Mouse (Mus musculus) heart, embryonic 13.5 days (tissue): ENCODE measurements around the gene Chchd10. TPM values are rescaled to one million over a fixed set of nuclear protein-coding genes. Genes with fewer than 3 reads are reported as not detected.

Experiments used
- ATAC-seq: fragments of 200-750 bp; cut with Nextera tagmentation; 2 replicates; pipeline ENCODE4 v1.8.0; 2017; ENCODE audit warnings: moderate TSS enrichment; ENCODE audit not compliant: insufficient number of reproducible peaks, low FRiP score, low TSS enrichment; ENCODE audit errors: extremely low read depth
- H3K27ac ChIP-seq: fragments of 300-500 bp; sonication (generic); replicated peaks from 2 replicates; pipeline ENCODE4 v1.5.1; 2015; ENCODE audit warnings: moderate library complexity, mild to moderate bottlenecking, inconsistent platforms
- H3K27me3 ChIP-seq: fragments of 300-500 bp; sonication (generic); replicated peaks from 2 replicates; pipeline ENCODE4 v1.6.1; 2015; ENCODE audit warnings: mild to moderate bottlenecking, inconsistent platforms
- H3K36me3 ChIP-seq: fragments of 300-500 bp; sonication (generic); 2 replicates; pipeline ENCODE4 v1.6.1; 2015; ENCODE audit warnings: mild to moderate bottlenecking, inconsistent platforms
- H3K4me1 ChIP-seq: fragments of 300-500 bp; sonication (generic); 2 replicates; pipeline ENCODE4 v1.6.1; 2015; ENCODE audit warnings: inconsistent platforms
- H3K4me2 ChIP-seq: fragments of 300-500 bp; sonication (generic); 2 replicates; pipeline ENCODE4 v1.6.1; 2015; ENCODE audit warnings: inconsistent platforms, mild to moderate bottlenecking, moderate library complexity
- H3K4me3 ChIP-seq: fragments of 300-500 bp; sonication (generic); 2 replicates; pipeline ENCODE4 v1.5.1; 2015; ENCODE audit warnings: moderate library complexity, mild to moderate bottlenecking, inconsistent platforms
- H3K9ac ChIP-seq: fragments of 300-500 bp; sonication (generic); 2 replicates; pipeline ENCODE4 v1.6.1; 2015; ENCODE audit warnings: inconsistent platforms, mild to moderate bottlenecking, moderate library complexity
- H3K9me3 ChIP-seq: fragments of 300-500 bp; sonication (generic); 2 replicates; pipeline ENCODE4 v1.6.1; 2016; ENCODE audit warnings: inconsistent platforms
- WGBS: fragments of 180-500 bp; shearing (Covaris S2); methylation state at CpG from one replicate; pipeline ENCODE4 v1.1.7; 2015; ENCODE audit warnings: mixed read lengths; 5-methylcytosine and 5-hydroxymethylcytosine counted together
- polyA plus RNA-seq: library from polyadenylated mRNA; unstranded; fragments of >200 nt; fragmentation: Nextera tagmentation; extraction: Ambion mirVana; gene quantifications from 2 replicates; pipeline ENCODE4 v1.2.1, GENCODE M21; 2015

Gene Chchd10
- polyA plus RNA-seq, 1 experiment from 2014 or later, result 463 TPM

- 42% methylated on average over 3 of the region's 3 CpGs for WGBS
- Histone ChIP-seq H3K4me1 (peaks cover 29% of the 10 kb centered on the region), H3K36me3 (peaks cover 90% of the 10 kb centered on the region), H3K27me3 (no peaks in the 10 kb centered on the region), H3K4me2 (no peak overlapping the region), H3K9me3 (no peaks in the 10 kb centered on the region), H3K9ac (peak overlapping the region; percentile 17), H3K4me3 (no peak overlapping the region), H3K27ac (peak overlapping the region; percentile 75)
- ATAC-seq, result peak; percentile 40; the same call in 1 of the 2 replicates
Measured at GRCm38 (mm10) chr10:75898846-75899245, 34.1 kb upstream of the Chchd10 start.

GRCm38 (mm10) chr10:75904391-75904790, 28.5 kb upstream of the Chchd10 start:
- Histone ChIP-seq H3K27me3 (no peaks in the 10 kb centered on the region), H3K4me3 (no peak overlapping the region), H3K9ac (no peak overlapping the region), H3K36me3 (peaks cover 96% of the 10 kb centered on the region), H3K4me2 (no peak overlapping the region), H3K9me3 (no peaks in the 10 kb centered on the region), H3K4me1 (peaks cover 6% of the 10 kb centered on the region), H3K27ac (no peak overlapping the region)
- ATAC-seq, result no peak
- 81% methylated on average over 5 of the region's 5 CpGs for WGBS

GRCm38 (mm10) chr10:75906882-75907281, 26.0 kb upstream of the Chchd10 start:
- WGBS, result 93% methylated on average over 4 of the region's 4 CpGs
- Histone ChIP-seq H3K27me3 (no peaks in the 10 kb centered on the region), H3K27ac (no peak overlapping the region), H3K4me3 (no peak overlapping the region), H3K9ac (no peak overlapping the region), H3K36me3 (peaks cover 98% of the 10 kb centered on the region), H3K4me1 (no peaks in the 10 kb centered on the region), H3K4me2 (no peak overlapping the region), H3K9me3 (no peaks in the 10 kb centered on the region)
- ATAC-seq, result no peak

GRCm38 (mm10) chr10:75910698-75911097, 22.2 kb upstream of the Chchd10 start:
- H3K9ac ChIP-seq, result no peak overlapping the region
- no peak overlapping the region for H3K4me2 ChIP-seq
- peaks cover 21% of the 10 kb centered on the region for H3K4me1 ChIP-seq
- no peak overlapping the region for H3K27ac ChIP-seq
- WGBS, result 84% methylated on average over 2 of the region's 2 CpGs
- no peak for ATAC-seq
- H3K36me3 ChIP-seq, result peaks cover 92% of the 10 kb centered on the region
- no peaks in the 10 kb centered on the region for H3K9me3 ChIP-seq
- no peaks in the 10 kb centered on the region for H3K27me3 ChIP-seq
- no peak overlapping the region for H3K4me3 ChIP-seq

DNA sequence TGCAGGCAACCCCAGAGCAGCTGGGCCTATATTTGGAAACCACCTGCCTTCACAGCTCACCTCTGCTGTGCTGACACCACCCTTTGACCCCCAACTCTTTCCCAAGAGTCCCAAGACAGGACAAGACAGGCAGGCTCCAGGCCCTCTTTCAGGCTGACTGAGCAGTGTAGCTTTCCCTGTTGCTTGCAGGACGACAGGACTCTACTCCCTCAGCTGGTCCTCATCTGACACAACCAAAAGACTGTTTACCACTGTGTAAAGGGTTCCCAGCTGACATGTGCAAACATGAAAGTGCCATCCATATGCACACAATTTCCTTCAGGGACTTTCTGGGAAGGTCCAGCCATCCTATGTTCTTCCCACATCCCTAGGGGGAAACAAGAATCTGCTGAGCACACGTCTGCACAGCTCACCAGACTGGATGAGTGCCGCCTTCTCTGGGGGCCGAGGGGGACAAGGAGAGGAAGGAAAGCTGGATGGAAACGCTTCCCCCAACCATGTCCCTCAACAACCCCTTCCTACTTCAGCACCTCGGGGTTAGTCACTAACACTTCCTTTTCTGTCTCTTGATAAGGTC, 19.8 kb upstream of the Chchd10 start:
- H3K36me3 ChIP-seq, result peaks cover 88% of the 10 kb centered on the region
- no peaks in the 10 kb centered on the region for H3K27me3 ChIP-seq
- H3K9ac ChIP-seq, result 0 out of 2 replicates have a peak overlapping the region, but pooled peaks have one; percentile 2
- WGBS, result 35% methylated on average over 6 of the region's 6 CpGs
- no peak for ATAC-seq
- H3K4me2 ChIP-seq, result no peak overlapping the region
- H3K9me3 ChIP-seq, result no peaks in the 10 kb centered on the region
- H3K4me1 ChIP-seq, result peaks cover 27% of the 10 kb centered on the region
- H3K4me3 ChIP-seq, result no peak overlapping the region
- H3K27ac ChIP-seq, result no peak overlapping the region

DNA sequence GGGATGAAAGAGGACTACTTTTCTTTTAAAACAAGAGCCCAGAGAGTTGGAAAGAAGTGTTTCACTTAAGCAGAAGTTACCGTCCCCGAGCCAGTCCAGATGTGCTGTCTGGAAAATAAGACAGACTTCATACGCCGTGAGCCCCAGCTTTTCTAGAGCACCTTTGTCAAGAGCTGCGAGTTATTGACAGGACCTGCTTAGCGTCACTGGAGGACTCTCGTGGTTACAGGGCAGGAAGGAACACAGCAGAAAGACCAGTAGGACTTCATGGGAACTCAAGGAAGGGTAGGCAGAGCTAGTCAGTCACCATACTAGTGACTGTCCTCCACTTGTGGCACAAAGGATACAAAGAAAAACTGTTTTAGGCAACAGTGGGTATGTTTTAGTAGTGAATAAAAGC, 17.4 kb upstream of the Chchd10 start:
- H3K27ac ChIP-seq, result no peak overlapping the region
- no peak overlapping the region for H3K9ac ChIP-seq
- no peaks in the 10 kb centered on the region for H3K9me3 ChIP-seq
- ATAC-seq, result no peak
- 41% methylated on average over 7 of the region's 7 CpGs for WGBS
- no peak overlapping the region for H3K4me3 ChIP-seq
- peaks cover 52% of the 10 kb centered on the region for H3K4me1 ChIP-seq
- H3K36me3 ChIP-seq, result peaks cover 78% of the 10 kb centered on the region
- no peak overlapping the region for H3K4me2 ChIP-seq
- H3K27me3 ChIP-seq, result no peaks in the 10 kb centered on the region

DNA sequence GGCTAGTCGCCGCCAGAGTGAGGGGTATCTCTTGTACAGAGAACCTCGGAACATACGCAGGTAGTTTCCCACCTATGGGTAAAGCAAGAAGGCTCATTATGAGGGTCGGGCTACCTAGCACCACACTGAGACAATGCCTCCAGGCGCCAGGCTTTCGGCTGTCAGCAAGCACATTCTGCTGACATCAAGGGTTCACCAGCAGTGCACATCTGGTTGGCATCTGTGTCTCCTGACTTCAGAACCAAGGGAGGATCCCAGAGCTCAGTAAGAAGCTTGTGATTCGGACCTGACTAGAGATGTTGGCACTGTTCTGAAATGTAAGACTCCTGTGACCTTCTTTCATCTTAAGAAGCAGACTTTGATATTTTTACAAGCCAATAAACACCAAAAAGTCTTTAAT, 16.1 kb upstream of the Chchd10 start:
- no peak overlapping the region for H3K27ac ChIP-seq
- 80% methylated on average over 8 of the region's 8 CpGs for WGBS
- ATAC-seq, result no peak
- no peak overlapping the region for H3K4me2 ChIP-seq
- H3K36me3 ChIP-seq, result peaks cover 65% of the 10 kb centered on the region
- no peak overlapping the region for H3K9ac ChIP-seq
- no peaks in the 10 kb centered on the region for H3K9me3 ChIP-seq
- no peak overlapping the region for H3K4me3 ChIP-seq
- H3K27me3 ChIP-seq, result no peaks in the 10 kb centered on the region
- peaks cover 52% of the 10 kb centered on the region for H3K4me1 ChIP-seq

GRCm38 (mm10) chr10:75919026-75919425, 13.9 kb upstream of the Chchd10 start:
- H3K9ac ChIP-seq, result no peak overlapping the region
- peaks cover 53% of the 10 kb centered on the region for H3K4me1 ChIP-seq
- peaks cover 59% of the 10 kb centered on the region for H3K36me3 ChIP-seq
- H3K9me3 ChIP-seq, result no peaks in the 10 kb centered on the region
- whole genome bisulfite sequencing, result 82% methylated on average over 5 of the region's 5 CpGs
- no peak overlapping the region for H3K27ac ChIP-seq
- H3K4me3 ChIP-seq, result no peak overlapping the region
- no peaks in the 10 kb centered on the region for H3K27me3 ChIP-seq
- no peak for ATAC-seq
- H3K4me2 ChIP-seq, result no peak overlapping the region

DNA sequence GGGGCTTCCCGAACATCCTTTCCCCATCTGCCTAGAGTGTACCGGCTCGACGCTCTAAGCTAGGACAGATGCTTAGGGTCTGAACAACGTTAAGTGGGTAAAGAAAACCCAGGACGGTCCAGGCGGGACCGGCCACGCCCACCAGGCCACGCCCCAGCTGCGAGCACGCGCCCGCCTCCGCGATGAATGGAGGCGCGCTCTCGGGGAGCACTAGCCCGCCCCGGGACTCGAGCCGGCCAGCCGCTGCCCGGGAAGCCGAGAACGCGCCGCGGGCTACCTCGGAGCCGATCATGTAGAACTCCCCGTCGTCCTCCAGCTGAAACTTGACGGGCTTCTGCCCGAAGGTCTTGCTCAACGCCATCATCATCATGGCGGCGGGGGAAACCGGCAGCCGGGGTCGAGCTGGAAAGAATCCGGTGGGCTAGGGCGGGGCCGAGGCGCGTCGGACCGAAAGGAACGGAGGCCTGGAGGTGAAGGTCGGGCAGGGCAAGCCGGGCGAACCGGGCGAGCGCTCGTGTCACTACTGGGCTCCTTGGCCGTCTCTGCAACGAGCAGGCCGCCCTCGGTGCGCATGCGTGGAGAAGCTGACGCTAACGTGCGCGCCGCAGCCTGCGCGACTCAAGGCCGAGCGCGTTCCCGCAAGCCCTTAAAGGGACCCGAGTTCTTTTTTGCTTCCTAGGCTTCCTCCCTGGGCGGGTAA, 11.8 kb upstream of the Chchd10 start, which contains the start of gene Smarcb1:
Gene Smarcb1, minus strand, starts transcription at position 592 of the 700 bp plus-strand sequence.
- peaks cover 38% of the 10 kb centered on the region for H3K4me1 ChIP-seq
- peak; percentile 82 for ATAC-seq
- under 1% methylated on average over 76 of the region's 76 CpGs for WGBS
- H3K36me3 ChIP-seq, result peaks cover 53% of the 10 kb centered on the region
- peak within 1 kb of the TSS; percentile 93 for H3K27ac ChIP-seq
- peak within 1 kb of the TSS; percentile 84 for H3K4me3 ChIP-seq
- no peaks in the 10 kb centered on the region for H3K9me3 ChIP-seq
- H3K4me2 ChIP-seq, result peak within 1 kb of the TSS; percentile 80
- H3K9ac ChIP-seq, result peak within 1 kb of the TSS; percentile 90
- H3K27me3 ChIP-seq, result no peaks in the 10 kb centered on the region

- Histone ChIP-seq H3K4me1 (peaks cover 37% of the 10 kb centered on the region), H3K36me3 (peaks cover 53% of the 10 kb centered on the region), H3K4me3 (peak overlapping the region; percentile 84), H3K4me2 (peak overlapping the region; percentile 80), H3K27me3 (no peaks in the 10 kb centered on the region), H3K9ac (peak overlapping the region; percentile 90), H3K9me3 (no peaks in the 10 kb centered on the region), H3K27ac (peak overlapping the region; percentile 93)
- no peak for ATAC-seq
- 3% methylated on average over 22 of the region's 22 CpGs for WGBS
Measured at GRCm38 (mm10) chr10:75921726-75922560, 11.0 kb upstream of the Chchd10 start.

DNA sequence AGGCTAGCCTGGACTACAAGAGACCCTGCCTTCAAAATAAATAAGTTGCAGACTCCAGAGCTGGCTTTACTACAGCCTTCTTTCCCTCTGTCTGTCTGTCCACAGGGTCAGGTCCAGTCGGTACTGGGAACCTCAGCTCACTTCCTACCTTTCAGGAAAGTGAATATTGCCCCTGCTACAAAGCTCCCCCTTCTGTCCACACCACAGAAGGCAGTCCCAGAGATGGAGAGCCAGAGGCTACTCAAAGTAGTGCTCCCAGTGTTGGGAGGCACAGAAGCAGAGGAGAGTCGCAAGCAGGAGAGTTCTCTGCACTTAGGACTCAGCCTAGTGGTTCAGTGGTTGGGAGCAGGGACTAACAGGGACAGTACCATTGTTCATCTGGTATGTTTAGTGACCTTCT, 8.6 kb upstream of the Chchd10 start:
- 48% methylated on average over 2 of the region's 2 CpGs for WGBS
- peaks cover 25% of the 10 kb centered on the region for H3K4me1 ChIP-seq
- no peak for ATAC-seq
- no peak overlapping the region for H3K4me2 ChIP-seq
- H3K4me3 ChIP-seq, result no peak overlapping the region
- H3K36me3 ChIP-seq, result peaks cover 48% of the 10 kb centered on the region
- H3K27me3 ChIP-seq, result peaks cover 4% of the 10 kb centered on the region; the same call in 1 of the 2 replicates
- H3K9ac ChIP-seq, result no peak overlapping the region
- no peaks in the 10 kb centered on the region for H3K9me3 ChIP-seq
- no peak overlapping the region for H3K27ac ChIP-seq
